Mouse (Mus musculus): ENCODE results near the gene Nat10. TPM values are rescaled to one million over a fixed set of nuclear protein-coding genes. Genes with fewer than 3 reads are reported as not detected.

Gene Nat10
- total RNA-seq, 2 experiments from 2014 or later, result 39.9 to 41.1 TPM

- no peak for DNase-seq (ENCODE audit: low spot score in 2 of 2)
These were observed 14.3 kb downstream of the Nat10 start for GRCm38 (mm10) chr2:103746761-103747160.

DNA sequence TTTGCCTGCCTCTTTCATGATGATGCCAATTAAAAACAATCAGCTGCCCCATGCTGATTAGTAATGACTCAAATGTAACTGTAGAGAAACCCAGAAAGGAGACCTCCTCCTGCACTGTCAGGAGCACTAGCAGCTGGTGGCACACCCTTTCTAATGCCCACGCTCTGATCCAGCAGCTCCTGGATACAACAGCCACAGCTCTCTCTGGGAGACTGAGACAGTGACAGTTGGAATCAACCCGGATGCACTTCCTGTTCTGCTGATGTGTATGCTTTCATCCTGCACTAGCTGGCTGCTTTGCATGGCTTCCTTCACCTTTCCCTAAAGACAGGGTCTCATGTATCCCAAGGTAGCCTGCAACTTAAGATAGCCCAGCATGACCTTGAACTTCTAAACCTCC is 15.0 kb downstream of the Nat10 start:
- no peak for DNase-seq (ENCODE audit: low spot score in 2 of 2)

DNA sequence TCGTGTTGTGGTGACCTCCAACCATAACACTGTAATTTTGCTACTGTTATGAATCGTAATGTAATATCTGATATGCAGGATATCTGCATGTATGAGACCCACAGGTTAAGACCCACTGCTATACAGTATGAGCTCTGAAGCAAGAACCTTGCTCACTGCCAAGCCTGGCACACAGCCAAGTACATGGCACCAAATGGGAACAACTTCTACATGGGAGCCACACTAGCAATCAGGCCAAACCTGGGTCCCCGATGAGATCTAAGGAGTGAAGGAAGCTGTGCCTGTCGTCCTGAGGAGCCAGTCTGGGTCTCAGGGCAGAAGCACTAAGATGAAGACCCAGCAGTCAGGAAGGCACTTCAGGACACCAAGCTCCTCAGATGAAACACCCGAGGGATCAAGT is 15.6 kb downstream of the Nat10 start:
- no peak for DNase-seq (ENCODE audit: low spot score in 2 of 2)

DNA sequence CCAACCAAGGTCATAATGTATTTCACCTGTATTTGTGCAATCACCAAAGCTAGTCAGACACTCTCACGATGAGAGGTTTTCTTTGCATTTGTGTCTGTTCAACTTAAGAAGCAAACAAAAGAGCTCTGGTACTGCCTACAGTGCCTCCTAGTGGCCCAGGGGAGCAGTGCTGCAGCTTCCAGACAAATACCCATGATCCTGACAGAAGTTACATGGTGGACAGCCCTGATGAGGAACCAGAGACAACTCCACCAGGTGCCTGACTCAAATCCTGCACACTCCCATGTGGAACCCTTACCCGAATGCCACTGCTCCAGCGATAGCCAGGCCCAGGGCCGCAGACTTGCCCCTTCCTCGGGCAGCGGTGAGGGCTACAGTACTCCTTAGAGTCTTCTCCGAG is 17.1 kb downstream of the Nat10 start:
- DNase-seq (ENCODE audit: low spot score in 2 of 2), result peak; percentile 32 to 41

DNA sequence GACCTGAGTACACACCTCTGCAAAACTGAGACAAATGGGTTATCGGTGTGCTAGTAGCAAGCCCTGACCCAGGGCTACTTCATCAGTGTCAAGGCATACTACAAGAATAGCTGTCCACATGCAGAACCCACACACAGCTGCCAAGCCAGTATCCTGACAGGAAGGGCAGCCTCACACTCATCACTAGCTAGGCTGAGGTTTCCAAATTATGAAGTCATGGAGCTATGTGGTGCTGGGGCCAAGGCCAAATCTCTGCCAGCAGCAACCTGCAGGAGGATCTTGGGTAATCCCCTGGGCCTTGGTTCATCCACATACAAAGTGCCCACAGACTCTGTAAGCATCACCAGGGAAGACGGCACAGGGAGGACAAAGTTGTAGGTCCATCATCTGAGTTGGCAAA is 17.5 kb downstream of the Nat10 start:
- no peak for DNase-seq (ENCODE audit: low spot score in 2 of 2)

GRCm38 (mm10) chr2:103742821-103743220 is 18.2 kb downstream of the Nat10 start:
- no peak for DNase-seq (ENCODE audit: low spot score in 2 of 2)

GRCm38 (mm10) chr2:103731423-103731822 is 29.6 kb downstream of the Nat10 start:
- DNase-seq (ENCODE audit: low spot score in 2 of 2), result no peak

DNA sequence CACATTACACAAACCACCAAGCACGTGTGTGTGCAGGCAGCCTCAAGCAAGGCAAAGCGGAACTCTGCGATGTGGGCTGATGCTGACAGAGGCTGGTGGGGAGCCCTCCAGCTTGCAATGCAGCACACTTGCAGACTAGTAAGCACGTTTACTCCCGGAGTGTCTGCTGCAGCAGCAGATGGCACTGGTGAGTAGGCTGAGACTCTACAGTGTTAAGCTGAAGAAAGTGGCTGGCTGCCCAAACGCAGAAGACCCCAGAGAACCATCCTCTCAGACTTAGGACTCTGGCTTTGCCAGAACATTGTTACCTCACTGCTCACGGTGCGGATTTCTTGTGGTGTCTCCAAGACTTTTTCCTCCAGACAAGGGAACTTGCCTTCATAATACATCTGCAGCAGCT is 30.1 kb downstream of the Nat10 start:
- peak; percentile 54 to 60 for DNase-seq (ENCODE audit: low spot score in 2 of 2)

DNA sequence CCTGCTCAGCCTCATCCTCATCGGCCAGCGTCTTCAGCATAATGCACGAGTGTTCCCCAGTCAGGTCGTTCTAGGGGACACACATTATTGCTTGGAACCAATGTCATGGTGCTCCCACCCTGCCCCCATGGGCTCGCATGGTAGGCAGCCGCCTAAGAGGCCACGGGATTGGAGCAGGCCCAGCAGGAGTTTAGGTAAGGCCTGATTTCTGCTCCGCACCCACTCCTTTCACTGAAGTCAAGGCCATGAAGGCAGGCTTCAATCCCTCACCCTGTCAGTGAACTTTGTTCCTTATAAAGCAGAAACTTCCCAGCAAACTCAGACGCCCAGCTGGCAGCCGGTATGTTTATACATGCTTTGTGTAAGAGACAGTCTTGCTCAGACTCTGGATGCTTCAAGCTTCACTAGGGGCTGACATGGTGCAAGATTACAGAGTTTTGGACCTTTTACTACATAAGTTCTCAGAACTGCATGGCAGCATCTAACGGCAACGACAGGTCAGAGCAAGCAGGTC is 33.0 kb downstream of the Nat10 start:
- DNase-seq (ENCODE audit: low spot score in 2 of 2), result no peak

DNA sequence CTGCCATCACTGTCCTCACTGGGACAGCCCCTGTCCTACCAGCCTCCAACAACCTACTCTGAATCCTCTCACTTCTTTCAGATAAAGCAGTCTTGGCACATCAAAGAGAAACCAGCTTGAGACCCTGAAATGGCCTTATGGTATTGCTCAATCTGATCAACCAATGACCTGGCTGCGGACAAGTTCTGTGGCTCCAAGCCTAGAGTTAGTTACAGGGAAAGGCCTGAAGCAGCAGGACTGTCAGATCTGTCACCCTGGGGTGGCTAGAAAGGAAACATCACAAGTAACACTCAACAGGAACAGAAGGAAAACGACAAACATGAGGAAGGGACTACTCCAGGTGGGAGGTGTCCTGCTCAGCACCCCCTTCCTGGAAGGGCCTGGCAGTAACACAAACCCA is 36.5 kb downstream of the Nat10 start:
- DNase-seq (ENCODE audit: low spot score in 2 of 2), result no peak

DNA sequence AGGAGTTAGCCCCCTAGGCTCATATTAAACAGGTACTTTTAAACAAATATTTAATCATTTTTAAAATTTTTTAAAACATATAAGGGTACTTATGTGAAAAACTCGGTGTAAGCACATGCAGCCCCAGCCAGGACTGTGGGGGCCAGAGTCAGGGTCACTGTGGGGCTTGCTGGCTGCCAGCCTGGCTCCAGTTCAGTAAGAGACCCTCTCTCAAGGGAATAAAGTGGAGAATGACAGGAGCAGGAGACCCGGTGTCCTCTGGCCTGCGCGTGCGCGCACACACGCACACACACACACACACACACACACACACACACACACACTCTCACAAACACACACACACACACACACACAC is 41.8 kb downstream of the Nat10 start:
- no peak for DNase-seq (ENCODE audit: low spot score in 2 of 2)

- peak; percentile 71 to 78 for DNase-seq (ENCODE audit: low spot score in 2 of 2)
These were observed 42.3 kb downstream of the Nat10 start for GRCm38 (mm10) chr2:103718594-103719291.

DNA sequence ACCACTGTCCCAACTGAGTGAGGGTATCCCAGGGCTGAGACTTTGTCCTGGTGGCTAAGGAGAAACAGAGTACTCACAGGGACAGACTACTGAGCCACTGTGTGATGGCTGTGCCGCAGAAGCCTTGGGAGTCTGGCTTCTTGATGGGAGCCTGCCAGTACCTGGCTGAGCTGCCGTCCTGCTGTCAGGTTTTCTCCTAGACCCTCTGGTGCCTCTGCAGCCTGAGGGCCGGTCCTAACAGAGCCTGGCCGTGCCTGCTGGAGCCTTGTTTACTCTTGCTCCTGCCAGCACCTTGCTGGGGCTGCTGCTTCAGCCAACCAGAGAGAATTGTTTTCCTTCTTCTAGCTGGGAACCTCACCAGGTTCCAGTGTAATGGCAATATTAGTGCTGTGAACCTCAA is 46.7 kb downstream of the Nat10 start:
- no peak for DNase-seq (ENCODE audit: low spot score in 2 of 2)

- no peak for DNase-seq (ENCODE audit: low spot score in 2 of 2)
These were observed 47.2 kb downstream of the Nat10 start for GRCm38 (mm10) chr2:103713831-103714230.

DNA sequence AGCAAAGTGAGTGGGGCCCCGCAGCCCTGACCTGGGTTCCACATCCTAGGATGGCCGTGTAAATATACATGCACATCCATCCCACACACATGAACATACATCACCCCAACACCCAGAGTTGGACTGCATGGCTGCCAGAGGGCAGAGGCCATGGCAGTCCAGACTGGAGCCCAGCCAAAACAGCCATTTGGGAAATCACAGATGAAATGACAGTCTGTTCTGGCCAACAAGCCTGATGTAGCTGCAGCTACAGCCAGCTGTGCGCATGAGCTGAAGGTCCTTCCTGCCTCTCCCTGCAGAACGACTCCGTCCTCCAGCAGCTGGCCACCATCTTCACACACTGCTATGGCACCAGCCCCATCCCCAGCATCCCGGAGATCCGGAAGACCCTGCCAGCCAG is 50.2 kb downstream of the Nat10 start:
- DNase-seq (ENCODE audit: low spot score in 2 of 2), result no peak

GRCm38 (mm10) chr2:103707056-103707776 is 53.9 kb downstream of the Nat10 start:
- no peak for DNase-seq (ENCODE audit: low spot score in 2 of 2)

- peak; percentile 60 to 66 for DNase-seq (ENCODE audit: low spot score in 2 of 2)
These were observed 54.8 kb downstream of the Nat10 start for GRCm38 (mm10) chr2:103706226-103706625.

GRCm38 (mm10) chr2:103705826-103706225 is 55.2 kb downstream of the Nat10 start:
- no peak for DNase-seq (ENCODE audit: low spot score in 2 of 2)

GRCm38 (mm10) chr2:103703865-103704264 is 57.2 kb downstream of the Nat10 start:
- DNase-seq (ENCODE audit: low spot score in 2 of 2), result no peak

DNA sequence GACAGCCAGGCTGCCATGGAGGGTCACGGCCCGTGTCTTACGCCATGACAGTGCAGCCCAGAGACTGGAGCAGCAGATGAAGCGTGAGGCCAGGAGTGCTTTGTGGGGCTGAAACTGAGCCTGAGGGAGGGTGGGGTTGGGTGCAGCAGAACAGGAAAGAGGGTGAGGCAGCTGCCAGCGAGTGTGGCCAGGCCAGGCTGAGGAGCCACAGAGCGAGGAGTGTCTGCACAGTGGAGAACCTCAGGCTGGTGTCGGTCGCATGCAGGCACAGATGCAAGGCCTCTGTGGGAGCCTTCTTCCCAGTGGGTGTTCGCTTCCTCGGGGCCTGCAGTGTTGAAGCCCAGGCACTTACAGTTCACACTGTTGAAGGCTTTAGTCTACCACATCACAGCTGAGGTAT is 57.7 kb downstream of the Nat10 start:
- DNase-seq (ENCODE audit: low spot score in 2 of 2), result no peak

GRCm38 (mm10) chr2:103700514-103700913 is 60.6 kb downstream of the Nat10 start:
- DNase-seq (ENCODE audit: low spot score in 2 of 2), result no peak

DNA sequence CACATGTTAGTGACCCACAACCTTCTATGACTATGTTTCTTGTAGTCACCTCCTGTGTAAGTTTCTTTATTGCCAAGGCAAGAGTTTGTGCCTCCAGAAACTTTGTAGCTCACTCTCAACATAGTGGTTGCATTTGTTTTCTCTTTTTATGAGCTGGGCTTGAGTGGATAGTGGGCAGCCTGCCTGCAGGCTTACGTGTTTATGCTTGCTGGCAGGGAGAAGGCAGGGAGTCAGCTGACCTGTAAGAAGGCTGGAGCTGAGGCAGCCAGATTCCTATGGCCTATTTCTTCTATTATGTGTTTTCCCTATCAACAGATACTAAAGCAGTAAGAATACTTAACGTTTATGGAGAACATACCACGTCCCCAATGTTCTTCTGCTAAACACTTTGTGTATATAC is 64.9 kb downstream of the Nat10 start:
- DNase-seq (ENCODE audit: low spot score in 2 of 2), result no peak

Data from layer of hippocampus, postnatal 14 days (tissue).